Mouse (Mus musculus): ENCODE measurements around the gene Polr1e. TPM values are rescaled to one million over a fixed set of nuclear protein-coding genes. Genes with fewer than 3 reads are reported as not detected.
A peak's percentile ranks its signal among the peaks of the same experiment; 100 is the strongest.
"Not testable (repeated sequence)": the region's sequence is repeated elsewhere in the genome, so short reads cannot be mapped to it uniquely, and the experiment has no call there.

Polr1e gene
- total RNA-seq, 2 experiments from 2014 or later, result 41.6 to 45.0 TPM

DNA sequence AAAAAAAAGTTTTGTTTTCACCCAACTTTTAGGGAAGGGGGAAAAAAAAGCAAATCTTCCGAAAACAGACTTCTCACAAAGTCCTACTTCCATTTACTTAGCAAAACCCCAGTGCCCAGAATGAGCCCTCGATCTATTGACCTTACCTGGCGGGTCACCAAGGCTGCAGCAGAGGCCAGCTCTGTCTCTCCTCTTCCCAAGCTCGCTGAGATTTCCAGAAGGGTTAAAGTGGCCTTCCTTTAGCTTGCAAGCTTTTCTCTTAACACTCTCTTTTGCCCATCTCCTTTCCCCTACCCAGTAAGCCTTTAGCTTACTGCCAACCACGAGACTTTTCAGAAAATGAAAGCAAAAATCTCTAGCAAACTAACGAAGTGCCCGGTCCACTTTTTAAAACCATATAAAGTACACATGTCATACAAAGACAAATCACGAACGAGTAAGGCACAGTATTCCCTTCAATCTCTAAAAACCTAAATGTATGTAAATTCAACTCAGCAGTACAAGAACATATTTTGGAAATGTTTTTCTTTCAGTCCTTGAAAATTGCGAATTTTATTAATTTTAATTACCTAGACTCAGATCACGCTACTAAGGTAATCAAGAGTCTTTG is 7.5 kb upstream of the Polr1e start:
- DNase-seq, result no peak

DNA sequence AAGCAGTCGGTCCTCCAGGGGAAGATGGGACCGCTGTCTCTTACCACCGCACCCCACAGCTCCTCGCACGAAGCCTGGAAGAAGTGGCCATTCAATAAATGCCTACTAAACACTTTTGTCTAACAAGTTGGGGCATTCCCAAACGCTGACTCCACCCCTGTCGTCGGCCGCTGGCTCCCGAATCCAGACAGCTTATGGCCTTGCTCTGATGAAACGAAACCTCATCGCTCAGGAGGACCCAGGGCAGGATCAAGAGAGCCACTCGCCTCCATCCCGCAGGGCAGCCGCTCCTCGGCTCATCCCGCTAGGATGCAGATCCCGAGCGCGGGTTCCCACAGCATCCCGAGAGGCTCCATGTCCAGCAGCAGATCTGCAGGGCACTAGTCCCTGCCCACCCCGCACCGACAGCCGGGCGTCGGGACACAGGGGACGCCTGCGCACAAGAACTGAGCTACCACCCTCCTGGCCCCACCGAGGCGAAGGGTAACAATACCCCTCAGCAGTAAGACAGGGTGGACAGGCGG is 6.7 kb upstream of the Polr1e start:
- DNase-seq, result peak; percentile 64

- DNase-seq, result peak; percentile 98
These were observed 6.0 kb upstream of the Polr1e start, which contains the start of gene Zbtb5 for GRCm38 (mm10) chr4:45012105-45012975. TSS of gene Zbtb5 (minus strand) at chr4:45012412.

DNA sequence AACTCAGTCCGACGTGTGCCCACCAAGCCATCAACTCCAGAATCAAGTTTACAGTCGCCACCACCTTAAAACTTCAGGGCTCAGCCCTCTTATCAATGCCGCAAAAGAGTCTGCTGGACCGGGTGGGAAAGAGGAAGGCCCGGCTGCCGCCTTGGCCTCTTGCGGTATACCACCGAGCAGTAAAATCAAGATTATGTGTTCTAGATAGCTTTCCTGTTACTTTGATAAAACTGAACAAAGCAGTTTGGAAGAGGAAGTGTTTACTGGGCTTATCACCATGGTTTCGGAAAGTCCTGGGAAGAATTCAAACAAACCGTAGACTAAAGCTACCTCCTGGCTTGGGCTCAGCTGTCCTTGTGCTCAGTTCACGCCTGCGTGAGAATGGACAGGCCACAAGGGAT is 5.4 kb upstream of the Polr1e start:
- DNase-seq, result no peak

- no peak for DNase-seq
These were observed 4.8 kb upstream of the Polr1e start for GRCm38 (mm10) chr4:45013537-45013936.

DNA sequence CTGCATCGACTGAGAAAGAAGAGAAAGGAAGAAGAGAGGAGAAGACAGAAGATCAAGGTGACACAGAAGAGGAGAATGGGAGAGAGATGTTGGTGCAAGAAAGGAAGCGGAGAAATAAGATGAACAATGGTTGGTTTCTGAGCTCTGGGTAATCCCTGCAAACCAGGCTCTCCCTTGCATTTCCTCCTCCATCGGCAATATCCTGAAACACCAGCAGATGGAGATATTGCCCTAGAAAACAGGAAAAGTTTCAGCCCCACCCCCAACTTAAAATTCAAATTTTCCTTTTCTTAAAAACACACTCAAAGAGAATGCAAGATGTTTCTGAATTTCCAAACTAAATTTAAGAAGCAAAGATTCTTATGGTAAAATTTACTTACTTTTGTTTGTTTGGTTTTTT is 2.8 kb upstream of the Polr1e start:
- DNase-seq, result peak; percentile 78

DNA sequence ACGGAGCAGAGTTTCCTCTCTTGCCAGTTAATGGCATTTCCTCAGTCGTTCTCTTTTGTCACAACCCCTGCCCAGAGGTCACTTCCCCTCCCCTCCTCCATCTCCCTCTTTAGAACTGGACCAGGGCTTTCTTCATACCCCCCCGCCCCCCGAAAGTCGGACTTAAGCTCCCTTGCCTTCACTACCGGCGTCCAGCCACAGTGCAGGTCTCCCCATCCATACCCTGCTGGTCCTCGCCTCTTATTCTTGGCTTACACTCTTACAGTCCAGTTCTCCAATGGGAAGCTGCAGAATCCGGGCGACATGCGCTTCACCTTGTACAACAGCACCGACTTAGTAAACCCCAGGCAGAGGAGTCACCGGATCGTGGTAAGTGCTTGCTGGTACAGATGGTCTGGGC is 626 bp downstream of the Polr1e start:
- DNase-seq, result no peak

DNA sequence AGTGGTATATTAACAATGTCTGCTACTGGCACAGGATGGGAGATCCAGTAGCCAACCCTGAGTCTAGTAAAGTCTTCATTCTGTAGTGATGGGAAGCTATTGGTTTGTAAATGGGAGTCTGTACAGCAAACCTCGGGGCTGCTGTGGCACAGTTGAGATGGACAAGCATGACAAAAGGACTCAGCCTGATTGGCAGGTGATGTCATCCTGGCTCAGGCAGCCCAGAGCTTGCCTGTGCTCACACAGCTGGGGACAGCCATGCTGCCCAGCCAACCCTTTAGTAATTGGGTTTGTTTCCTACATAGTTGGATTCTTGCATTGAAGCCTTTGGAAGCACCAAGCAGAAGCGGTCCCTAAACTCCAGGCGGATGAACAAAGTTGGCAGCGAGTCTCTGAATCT is 8.1 kb downstream of the Polr1e start:
- DNase-seq, result no peak

DNA sequence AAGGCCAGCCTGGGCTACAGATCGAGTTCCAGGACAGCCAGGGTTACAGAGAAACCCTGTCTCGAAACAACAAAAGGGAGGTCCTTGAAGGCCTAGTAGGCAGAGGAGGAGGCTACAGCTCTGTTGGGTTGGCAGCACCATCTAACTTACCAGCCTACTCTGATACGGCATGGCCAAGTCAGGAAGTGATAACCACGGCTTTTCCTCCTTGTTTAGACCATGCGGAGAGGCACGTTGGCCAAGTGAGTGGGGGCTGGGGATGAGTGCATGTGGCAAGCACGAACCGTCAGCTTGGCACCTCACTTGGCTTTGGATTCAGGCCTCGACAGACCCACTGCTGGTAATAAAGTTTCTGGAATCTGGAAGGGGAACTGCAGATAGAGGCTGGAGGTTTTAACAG is 14.2 kb downstream of the Polr1e start:
- DNase-seq, result no peak

GRCm38 (mm10) chr4:45034693-45035628 is 16.6 kb downstream of the Polr1e start:
- DNase-seq, result peak; percentile 60

DNA sequence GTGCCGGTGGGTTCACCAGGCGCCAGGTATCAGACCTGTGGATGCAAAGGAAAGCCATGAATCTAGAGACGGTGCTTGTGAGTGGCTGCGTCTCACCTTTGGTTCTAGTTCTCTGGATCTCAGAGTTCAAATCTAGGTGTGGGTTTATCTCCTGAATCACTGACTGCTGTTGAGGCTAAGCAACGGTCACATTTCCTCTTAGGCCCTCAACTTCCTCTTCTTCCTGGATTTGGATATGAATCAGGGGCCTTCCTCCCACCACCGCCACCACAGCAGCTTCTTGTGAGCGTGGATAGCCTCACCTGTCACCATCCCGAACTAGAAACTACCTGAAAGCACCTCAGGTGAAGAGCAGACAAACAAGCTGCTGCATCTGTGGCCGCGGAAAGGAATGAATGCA is 17.7 kb downstream of the Polr1e start:
- no peak for DNase-seq

GRCm38 (mm10) chr4:45036571-45036970 is 18.2 kb downstream of the Polr1e start:
- DNase-seq, result no peak

GRCm38 (mm10) chr4:45037455-45038410 is 19.4 kb downstream of the Polr1e start:
- DNase-seq, result peak; percentile 84

GRCm38 (mm10) chr4:45038879-45039278 is 20.5 kb downstream of the Polr1e start:
- DNase-seq, result peak; percentile 42

DNA sequence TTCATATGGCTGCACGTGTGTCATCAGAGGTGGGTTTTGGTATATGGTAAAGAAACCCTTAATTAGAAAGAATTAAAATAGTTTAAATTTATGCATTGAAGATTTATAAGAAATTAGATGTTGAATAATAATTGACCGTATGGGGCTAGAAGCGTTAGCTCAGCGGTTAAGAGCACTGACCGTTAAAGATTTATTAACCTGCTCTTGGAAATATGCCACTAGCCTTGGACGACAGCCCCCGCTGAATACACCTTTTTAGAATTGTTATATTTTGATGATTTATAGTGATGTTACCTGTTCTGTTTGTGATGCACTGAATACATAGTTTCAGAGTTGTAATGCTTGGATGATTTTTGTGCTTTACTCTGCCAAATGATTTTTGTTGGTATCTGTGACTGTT is 21.2 kb downstream of the Polr1e start:
- not testable (repeated sequence) for DNase-seq

- DNase-seq, result no peak
These were observed 22.4 kb downstream of the Polr1e start for GRCm38 (mm10) chr4:45040795-45041194.

- DNase-seq, result peak; percentile 45
These were observed 28.3 kb downstream of the Polr1e start for GRCm38 (mm10) chr4:45046679-45047078.

GRCm38 (mm10) chr4:45047286-45047887 is 29.0 kb downstream of the Polr1e start:
- no peak for DNase-seq

DNA sequence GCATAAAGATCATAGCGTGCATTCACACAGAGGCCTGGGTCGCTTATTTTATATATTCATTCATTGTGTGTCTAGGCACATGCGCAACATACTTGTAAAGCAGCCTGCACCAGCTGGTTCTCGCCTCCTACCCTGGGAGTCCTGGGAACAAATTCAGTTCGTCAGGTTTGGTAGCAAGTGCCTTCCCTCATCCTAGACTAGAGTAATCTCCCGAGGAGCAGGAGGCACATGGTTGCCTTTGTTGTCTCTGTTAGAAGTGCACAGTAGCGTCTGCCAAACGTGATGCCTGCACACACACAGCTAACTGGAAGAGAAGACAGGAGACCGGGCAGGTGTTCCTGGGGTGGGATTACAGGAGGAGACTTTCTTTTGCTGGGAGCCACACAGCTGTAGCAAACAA is 29.6 kb downstream of the Polr1e start:
- DNase-seq, result no peak

DNA sequence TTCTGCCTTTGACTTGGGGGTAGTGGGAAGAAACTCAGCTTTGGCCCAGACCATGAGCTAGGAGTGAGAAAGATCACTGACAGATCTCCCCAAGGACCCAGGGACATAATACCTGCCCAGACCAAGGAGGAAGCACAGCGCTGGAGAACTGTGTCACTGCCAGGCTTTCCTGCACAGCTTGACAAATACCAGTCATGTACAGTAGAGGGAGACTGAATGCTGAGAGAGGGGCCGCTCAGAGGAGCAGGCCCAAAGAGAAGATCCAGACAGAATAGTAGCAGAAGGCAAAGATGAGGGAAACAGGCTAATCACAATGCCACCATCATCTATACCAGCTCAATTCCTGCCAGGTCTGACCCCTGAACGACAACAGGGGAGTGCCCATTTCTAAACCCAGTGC is 36.5 kb downstream of the Polr1e start:
- peak; percentile 37 for DNase-seq

DNA sequence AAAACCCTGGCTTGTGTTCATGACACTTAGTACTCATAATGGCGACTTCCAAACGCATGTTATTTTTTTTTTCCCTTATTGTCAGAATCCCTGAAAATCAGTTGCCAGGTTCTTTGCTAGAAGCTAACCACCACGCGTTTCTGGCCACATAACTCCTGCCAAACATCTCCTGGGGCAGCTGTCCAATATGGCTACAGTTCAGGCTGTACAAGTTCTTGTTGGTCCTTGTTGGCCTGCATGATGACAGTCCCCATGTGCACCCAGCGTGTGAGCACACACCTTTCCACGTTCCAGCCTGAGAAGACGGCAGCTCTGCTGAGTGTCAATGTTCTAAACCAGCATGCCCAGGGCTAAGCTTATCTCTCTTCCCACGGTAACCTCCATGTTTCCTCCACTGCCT is 37.1 kb downstream of the Polr1e start:
- DNase-seq, result peak; percentile 23
